Mouse (Mus musculus): ENCODE results near the gene Snapc1.

Snapc1 gene

GRCm38 (mm10) chr12:73964291-73965281, at the start of gene Snapc1:
TSS of gene Snapc1 (plus strand) at chr12:73964481.
- peak; percentile 96 to 98 for DNase-seq

- DNase-seq, result peak; percentile 42 to 56
Observed at GRCm38 (mm10) chr12:73918479-73918878, 45.8 kb upstream of the Snapc1 start.

- no peak for DNase-seq
Observed at GRCm38 (mm10) chr12:73930266-73930665, 34.0 kb upstream of the Snapc1 start.

- DNase-seq, result peak in 1 of 2 experiments; percentile 40
Observed at GRCm38 (mm10) chr12:73931274-73931673, 33.0 kb upstream of the Snapc1 start.

GRCm38 (mm10) chr12:73934528-73934927, 29.8 kb upstream of the Snapc1 start:
- no peak for DNase-seq

- DNase-seq, result no peak
Observed at GRCm38 (mm10) chr12:73937353-73937752, 26.9 kb upstream of the Snapc1 start, which contains the start of gene Gm49321. TSS of gene Gm49321 (plus strand) at chr12:73937653.

- DNase-seq, result no peak
Observed at GRCm38 (mm10) chr12:73939542-73939941, 24.7 kb upstream of the Snapc1 start.

- no peak for DNase-seq
Observed at GRCm38 (mm10) chr12:73948415-73948814, 15.9 kb upstream of the Snapc1 start.

GRCm38 (mm10) chr12:73949318-73950058, 14.8 kb upstream of the Snapc1 start:
- peak; percentile 84 to 93 for DNase-seq

GRCm38 (mm10) chr12:73952879-73953278, 11.4 kb upstream of the Snapc1 start:
- peak; percentile 39 to 44 for DNase-seq

- no peak for DNase-seq
Observed at GRCm38 (mm10) chr12:73953420-73954186, 10.7 kb upstream of the Snapc1 start.

- peak; percentile 39 to 45 for DNase-seq
Observed at GRCm38 (mm10) chr12:73954785-73955184, 9.5 kb upstream of the Snapc1 start.

GRCm38 (mm10) chr12:73957676-73958075, 6.6 kb upstream of the Snapc1 start:
- no peak for DNase-seq

- no peak for DNase-seq
Observed at GRCm38 (mm10) chr12:73958830-73959229, 5.5 kb upstream of the Snapc1 start.

- no peak for DNase-seq
Observed at GRCm38 (mm10) chr12:73969142-73969541, 4.9 kb downstream of the Snapc1 start.

GRCm38 (mm10) chr12:73974584-73974983, 10.3 kb downstream of the Snapc1 start:
- DNase-seq, result no peak

- no peak for DNase-seq
Observed at GRCm38 (mm10) chr12:73978144-73978543, 13.9 kb downstream of the Snapc1 start.

- DNase-seq, result no peak
Observed at GRCm38 (mm10) chr12:73979667-73980066, 15.4 kb downstream of the Snapc1 start.

GRCm38 (mm10) chr12:73982533-73982932, 18.3 kb downstream of the Snapc1 start:
- peak; percentile 78 to 79 for DNase-seq

- no peak for DNase-seq
Observed at GRCm38 (mm10) chr12:73986299-73986698, 22.0 kb downstream of the Snapc1 start.

GRCm38 (mm10) chr12:73988393-73989008, 24.2 kb downstream of the Snapc1 start:
- DNase-seq, result no peak

- peak; percentile 37 to 48 for DNase-seq
Observed at GRCm38 (mm10) chr12:73989594-73989993, 25.3 kb downstream of the Snapc1 start.

Data from cerebellum, adult 18-20 months (tissue).